Mouse (Mus musculus) liver, adult 2 months (tissue): ENCODE measurements around the gene Dip2c. TPM values are rescaled to one million over a fixed set of nuclear protein-coding genes. Genes with fewer than 3 reads are reported as not detected.

Experiments used
- DNase-seq: peaks from one replicate; pipeline ENCODE4 v3.0.0-alpha.2; 2011; ENCODE audit warnings: low read depth, low spot score; ENCODE audit errors: extremely low read depth
- H3K27ac ChIP-seq: fragments of 200-500 bp; replicated peaks from 2 replicates; pipeline ENCODE4 v1.5.1; 2012; ENCODE audit warnings: low read depth, mild to moderate bottlenecking, control low read depth, inconsistent platforms, low read length; ENCODE audit not compliant: insufficient read depth
- H3K27me3 ChIP-seq: fragments of 200-500 bp; 2 replicates; pipeline ENCODE4 v1.6.1; 2012; ENCODE audit warnings: mild to moderate bottlenecking, moderate library complexity, low read length, inconsistent platforms; ENCODE audit not compliant: control insufficient read depth, insufficient read depth
- H3K36me3 ChIP-seq: fragments of 200-500 bp; 2 replicates; pipeline ENCODE4 v1.6.1; 2012; ENCODE audit warnings: low read length, inconsistent platforms; ENCODE audit not compliant: control insufficient read depth, insufficient read depth
- H3K4me1 ChIP-seq: fragments of 200-500 bp; 2 replicates; pipeline ENCODE4 v1.6.1; 2011; ENCODE audit warnings: low read length; ENCODE audit not compliant: control insufficient read depth, insufficient read depth
- H3K4me3 ChIP-seq: fragments of 200-500 bp; 2 replicates; pipeline ENCODE4 v1.5.1; 2011; ENCODE audit warnings: low read depth, mild to moderate bottlenecking, control low read depth, low read length, moderate library complexity; ENCODE audit not compliant: insufficient read depth
- H3K79me2 ChIP-seq: fragments of 200-500 bp; 2 replicates; pipeline ENCODE4 v1.6.1; 2012; ENCODE audit warnings: inconsistent platforms, mild to moderate bottlenecking, low read length, moderate library complexity; ENCODE audit not compliant: control insufficient read depth, insufficient read depth
- H3K9ac ChIP-seq: fragments of 200-500 bp; 2 replicates; pipeline ENCODE4 v1.6.1; 2012; ENCODE audit warnings: low read depth, mild to moderate bottlenecking, control low read depth, inconsistent platforms, low read length
- CTCF ChIP-seq: fragments of 200-500 bp; IDR thresholded peaks from 2 replicates; pipeline ENCODE4 v1.5.1; 2011; ENCODE audit warnings: low read depth, low read length, control low read depth
- POLR2A ChIP-seq: fragments of 200-500 bp; IDR thresholded peaks from 2 replicates; pipeline ENCODE4 v1.6.1; 2011; ENCODE audit warnings: low read length, control low read depth; ENCODE audit not compliant: insufficient read depth; ENCODE audit errors: extremely low read depth
- WGBS: fragments of 180-500 bp; shearing (Covaris S2); methylation state at CpG from one replicate; pipeline ENCODE4 v1.1.7; 2018; 5-methylcytosine and 5-hydroxymethylcytosine counted together
- polyA plus RNA-seq: library from polyadenylated mRNA; depleted of rRNA; stranded (reverse); fragments of >200 nt; gene quantifications from 2 replicates; pipeline ENCODE4 v1.2.3, GENCODE M21; 2012
- total RNA-seq: library from RNA; depleted of rRNA; stranded (reverse); fragments of >200 nt; gene quantifications from 2 replicates; pipeline ENCODE4 v1.2.3, GENCODE M21; 2014

Gene Dip2c
- total and polyA plus RNA-seq, 2 experiments: 4.7 to 10.7 TPM

GRCm38 (mm10) chr13:9694651-9695050 lies 418.3 kb downstream of the Dip2c start:
- Histone ChIP-seq H3K4me1 (no peaks in the 10 kb centered on the region), H3K36me3 (peaks cover 45% of the 10 kb centered on the region), H3K4me3 (no peak overlapping the region), H3K27ac (no peak overlapping the region), H3K27me3 (no peaks in the 10 kb centered on the region), H3K79me2 (no peaks in the 10 kb centered on the region), H3K9ac (no peak overlapping the region)
- DNase-seq: no peak
- TF ChIP-seq POLR2A: no peak
- no peak for TF ChIP-seq CTCF
- 91% methylated on average over 6 of the region's 6 CpGs for WGBS

GRCm38 (mm10) chr13:9695403-9695802 lies 419.1 kb downstream of the Dip2c start:
- H3K4me3 ChIP-seq: no peak overlapping the region
- peaks cover 39% of the 10 kb centered on the region for H3K36me3 ChIP-seq
- H3K9ac ChIP-seq: no peak overlapping the region
- no peak for DNase-seq
- H3K4me1 ChIP-seq: no peaks in the 10 kb centered on the region
- no peaks in the 10 kb centered on the region for H3K27me3 ChIP-seq
- H3K79me2 ChIP-seq: peaks cover 1% of the 10 kb centered on the region; the same call in 1 of the 2 replicates
- no peak overlapping the region for H3K27ac ChIP-seq
- 87% methylated on average over 4 of the region's 4 CpGs for WGBS
- TF ChIP-seq POLR2A: no peak
- no peak for TF ChIP-seq CTCF

GRCm38 (mm10) chr13:9695809-9696208 lies 419.5 kb downstream of the Dip2c start:
- peaks cover 35% of the 10 kb centered on the region for H3K36me3 ChIP-seq
- H3K4me3 ChIP-seq: no peak overlapping the region
- no peak for TF ChIP-seq CTCF
- TF ChIP-seq POLR2A: no peak
- H3K79me2 ChIP-seq: peaks cover 3% of the 10 kb centered on the region; the same call in 1 of the 2 replicates
- no peaks in the 10 kb centered on the region for H3K4me1 ChIP-seq
- no peak overlapping the region for H3K9ac ChIP-seq
- H3K27ac ChIP-seq: no peak overlapping the region
- no peaks in the 10 kb centered on the region for H3K27me3 ChIP-seq
- no peak for DNase-seq

GRCm38 (mm10) chr13:9697340-9697739 lies 421.0 kb downstream of the Dip2c start:
- no peak overlapping the region for H3K9ac ChIP-seq
- no peak for DNase-seq
- H3K27me3 ChIP-seq: no peaks in the 10 kb centered on the region
- H3K27ac ChIP-seq: no peak overlapping the region
- peaks cover 3% of the 10 kb centered on the region; the same call in 1 of the 2 replicates for H3K79me2 ChIP-seq
- no peaks in the 10 kb centered on the region for H3K4me1 ChIP-seq
- 99% methylated on average over 4 of the region's 4 CpGs for WGBS
- H3K36me3 ChIP-seq: peaks cover 24% of the 10 kb centered on the region
- TF ChIP-seq POLR2A (no peak), CTCF (no peak)
- H3K4me3 ChIP-seq: no peak overlapping the region

- Histone ChIP-seq H3K4me1 (peaks cover 4% of the 10 kb centered on the region; the same call in 1 of the 2 replicates), H3K9ac (no peak overlapping the region), H3K27me3 (no peaks in the 10 kb centered on the region), H3K36me3 (peaks cover 3% of the 10 kb centered on the region; the same call in 1 of the 2 replicates), H3K79me2 (peaks cover 3% of the 10 kb centered on the region; the same call in 1 of the 2 replicates), H3K27ac (no peak overlapping the region), H3K4me3 (no peak overlapping the region)
- WGBS: 41% methylated on average over 12 of the region's 12 CpGs
- peak; percentile 84 for DNase-seq
- TF ChIP-seq CTCF: no peak
- no peak for TF ChIP-seq POLR2A
Measured at GRCm38 (mm10) chr13:9702615-9703235, 426.4 kb downstream of the Dip2c start.

GRCm38 (mm10) chr13:9706720-9707119 lies 430.4 kb downstream of the Dip2c start:
- H3K27me3 ChIP-seq: no peaks in the 10 kb centered on the region
- peaks cover 3% of the 10 kb centered on the region; the same call in 1 of the 2 replicates for H3K36me3 ChIP-seq
- H3K27ac ChIP-seq: no peak overlapping the region
- H3K79me2 ChIP-seq: no peaks in the 10 kb centered on the region; the same call in 1 of the 2 replicates
- WGBS: 95% methylated on average over 8 of the region's 8 CpGs
- peaks cover 4% of the 10 kb centered on the region; the same call in 1 of the 2 replicates for H3K4me1 ChIP-seq
- no peak overlapping the region for H3K4me3 ChIP-seq
- no peak for DNase-seq
- TF ChIP-seq CTCF (no peak), POLR2A (no peak)
- H3K9ac ChIP-seq: no peak overlapping the region
